Mouse (Mus musculus) C2C12 (cell line): Measurements from ENCODE around the gene Fhit. TPM values are rescaled to one million over a fixed set of nuclear protein-coding genes. Genes with fewer than 3 reads are reported as not detected.

Experiments used
- H3K27me3 ChIP-seq: one replicate; pipeline ENCODE4 v1.6.1; 2011; ENCODE audit not compliant: control insufficient read depth, insufficient read depth, insufficient read length
- H3K36me3 ChIP-seq: one replicate; pipeline ENCODE4 v1.6.1; 2011; ENCODE audit not compliant: control insufficient read depth, insufficient read depth
- H3K4me3 ChIP-seq: one replicate; pipeline ENCODE4 v1.5.1; 2011; ENCODE audit warnings: mild to moderate bottlenecking, control low read depth; ENCODE audit not compliant: poor library complexity, insufficient read depth, severe bottlenecking
- H3K79me2 ChIP-seq: one replicate; pipeline ENCODE4 v1.6.1; 2011; ENCODE audit not compliant: control insufficient read depth, insufficient read depth
- H3K79me3 ChIP-seq: one replicate; pipeline ENCODE4 v1.6.1; 2011; ENCODE audit warnings: low read depth, control low read depth
- H3ac ChIP-seq: one replicate; pipeline ENCODE3; 2011; ENCODE audit warnings: low read depth; ENCODE audit not compliant: control insufficient read depth, insufficient read length
- CEBPB ChIP-seq: IDR thresholded peaks from one replicate; pipeline ENCODE4 v1.6.1; 2011; ENCODE audit warnings: low read depth, mild to moderate bottlenecking, control low read depth, moderate library complexity
- CTCF ChIP-seq: IDR thresholded peaks from one replicate; pipeline ENCODE4 v1.5.1; 2011; ENCODE audit not compliant: control insufficient read depth, insufficient read depth, insufficient read length
- FOSL1 ChIP-seq: IDR thresholded peaks from one replicate; pipeline ENCODE4 v1.8.0; 2011; ENCODE audit warnings: mild to moderate bottlenecking, low read length; ENCODE audit not compliant: poor library complexity, insufficient read depth, severe bottlenecking
- MAX ChIP-seq: IDR thresholded peaks from one replicate; pipeline ENCODE4 v1.6.1; 2011; ENCODE audit warnings: mild to moderate bottlenecking, control low read depth
- MYOD1 ChIP-seq: IDR thresholded peaks from one replicate; pipeline ENCODE4 v1.6.1; 2011; ENCODE audit warnings: low read depth; ENCODE audit not compliant: control insufficient read depth, insufficient read length
- MYOG ChIP-seq: IDR thresholded peaks from one replicate; pipeline ENCODE4 v1.6.1; 2011; ENCODE audit not compliant: control insufficient read depth, insufficient read length; ENCODE audit errors: extremely low read depth
- USF1 ChIP-seq: IDR thresholded peaks from one replicate; pipeline ENCODE4 v1.6.1; 2011; ENCODE audit warnings: low read depth, mild to moderate bottlenecking, control low read depth, moderate library complexity
- polyA plus RNA-seq: library from polyadenylated mRNA; unstranded; fragments of >200 nt; fragmentation: generic; extraction: Trizol; gene quantifications from one replicate; pipeline ENCODE4 v1.2.1, GENCODE M21; 2012; ENCODE audit warnings: missing spikeins

Gene Fhit
- polyA plus RNA-seq, 1 experiment, result not detected

- no peak overlapping the region for H3ac ChIP-seq
- no peak overlapping the region for H3K4me3 ChIP-seq
- H3K27me3 ChIP-seq, result no peaks in the 10 kb centered on the region
- no peaks in the 10 kb centered on the region for H3K79me3 ChIP-seq
- TF ChIP-seq CTCF, result no peak
- TF ChIP-seq CEBPB, result no peak
- no peak for TF ChIP-seq USF1
- no peak for TF ChIP-seq MYOD1
- TF ChIP-seq MYOG, result no peak
- TF ChIP-seq MAX, result no peak
- TF ChIP-seq FOSL1, result no peak
- H3K79me2 ChIP-seq, result no peaks in the 10 kb centered on the region
- H3K36me3 ChIP-seq, result no peaks in the 10 kb centered on the region
Measured at GRCm38 (mm10) chr14:9634247-9634991, 1527.4 kb downstream of the Fhit start.

- Histone ChIP-seq H3K79me2 (no peaks in the 10 kb centered on the region), H3K79me3 (no peaks in the 10 kb centered on the region), H3K27me3 (no peaks in the 10 kb centered on the region), H3K4me3 (no peak overlapping the region), H3ac (no peak overlapping the region), H3K36me3 (no peaks in the 10 kb centered on the region)
- TF ChIP-seq MAX (no peak), CTCF (no peak), FOSL1 (no peak), MYOD1 (no peak), MYOG (no peak), USF1 (no peak), CEBPB (no peak)
Measured at GRCm38 (mm10) chr14:9632537-9632936, 1529.3 kb downstream of the Fhit start.

- Histone ChIP-seq H3K4me3 (no peak overlapping the region), H3ac (no peak overlapping the region), H3K27me3 (no peaks in the 10 kb centered on the region), H3K79me2 (no peaks in the 10 kb centered on the region), H3K36me3 (no peaks in the 10 kb centered on the region), H3K79me3 (no peaks in the 10 kb centered on the region)
- TF ChIP-seq MYOD1 (no peak), USF1 (no peak), MYOG (no peak), FOSL1 (no peak), MAX (no peak), CTCF (no peak), CEBPB (no peak)
Measured at GRCm38 (mm10) chr14:9623219-9624043, 1538.4 kb downstream of the Fhit start.

GRCm38 (mm10) chr14:9620902-9621540 is 1540.8 kb downstream of the Fhit start:
- H3K4me3 ChIP-seq, result no peak overlapping the region
- TF ChIP-seq CTCF, result no peak
- no peak for TF ChIP-seq MAX
- TF ChIP-seq CEBPB, result no peak
- TF ChIP-seq MYOG, result no peak
- no peak for TF ChIP-seq FOSL1
- no peak for TF ChIP-seq MYOD1
- no peak for TF ChIP-seq USF1
- H3K27me3 ChIP-seq, result no peaks in the 10 kb centered on the region
- no peaks in the 10 kb centered on the region for H3K36me3 ChIP-seq
- no peak overlapping the region for H3ac ChIP-seq
- H3K79me2 ChIP-seq, result no peaks in the 10 kb centered on the region
- no peaks in the 10 kb centered on the region for H3K79me3 ChIP-seq

- no peaks in the 10 kb centered on the region for H3K79me3 ChIP-seq
- H3ac ChIP-seq, result no peak overlapping the region
- no peak overlapping the region for H3K4me3 ChIP-seq
- H3K36me3 ChIP-seq, result no peaks in the 10 kb centered on the region
- no peaks in the 10 kb centered on the region for H3K79me2 ChIP-seq
- TF ChIP-seq CEBPB (no peak), MYOD1 (no peak), MAX (no peak), CTCF (no peak), MYOG (no peak), FOSL1 (no peak), USF1 (no peak)
- H3K27me3 ChIP-seq, result no peaks in the 10 kb centered on the region
Measured at GRCm38 (mm10) chr14:9619840-9620239, 1542.0 kb downstream of the Fhit start.
